Mouse (Mus musculus): Measurements from ENCODE around the gene Btbd9. TPM values are rescaled to one million over a fixed set of nuclear protein-coding genes. Genes with fewer than 3 reads are reported as not detected.

Btbd9 gene
- polyA plus RNA-seq, 1 experiment, result 21.7 TPM

DNA sequence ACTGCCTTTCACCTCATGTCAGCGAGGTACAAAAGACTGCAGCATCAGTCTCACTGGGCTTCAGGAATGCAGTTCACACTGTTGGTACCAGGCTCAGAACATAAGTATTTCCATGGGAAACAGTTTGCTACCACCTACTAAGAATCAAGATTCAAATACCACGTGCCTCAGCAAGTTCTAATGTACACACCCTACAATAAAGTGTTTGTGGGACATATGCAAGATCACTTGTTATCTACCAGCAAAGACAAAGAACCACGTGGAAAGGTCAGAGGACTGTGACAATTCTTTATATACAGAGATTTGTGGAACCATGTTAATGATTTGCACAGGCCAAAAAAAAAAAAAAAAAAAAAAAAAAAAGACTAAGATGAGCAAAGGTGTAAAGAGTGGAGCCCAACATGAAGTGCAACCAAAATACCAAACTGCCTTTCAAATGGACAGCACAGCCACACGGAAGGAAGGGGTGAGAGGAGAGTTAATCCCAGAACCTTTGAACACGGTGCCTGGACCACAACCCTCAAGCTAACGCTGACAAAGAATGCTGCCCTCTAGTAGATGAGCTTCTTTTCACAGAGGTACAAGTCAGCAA lies 12.7 kb downstream of the Btbd9 start:
- WGBS, result 84% methylated on average over 6 of the region's 6 CpGs
- no peak overlapping the region for H3K4me3 ChIP-seq (ENCODE audit: extremely low read depth, insufficient read depth, insufficient read length)
- H3K27me3 ChIP-seq (ENCODE audit: control insufficient read depth, insufficient read depth, low read length), result no peaks in the 10 kb centered on the region
- no peak for TF ChIP-seq CTCF (IDR thresholded peaks at IDR 0.05; ENCODE audit: extremely low read depth, insufficient read depth, insufficient read length, insufficient replicate concordance)
- no peak for TF ChIP-seq POLR2A (IDR thresholded peaks at IDR 0.05; ENCODE audit: low read depth, low read length)
- no peak overlapping the region for H3K27ac ChIP-seq (ENCODE audit: insufficient read depth, low read length)
- DNase-seq (ENCODE audit: low read depth in 1 of 2, low spot score in 2 of 2), result no peak
- H3K36me3 ChIP-seq (ENCODE audit: control insufficient read depth, insufficient read depth, low read length), result no peaks in the 10 kb centered on the region
- no peaks in the 10 kb centered on the region for H3K4me1 ChIP-seq (ENCODE audit: control insufficient read depth, insufficient read depth, insufficient read length)

GRCm38 (mm10) chr17:30562770-30563169 lies 13.5 kb downstream of the Btbd9 start:
- TF ChIP-seq CTCF (IDR thresholded peaks at IDR 0.05; ENCODE audit: extremely low read depth, insufficient read depth, insufficient read length, insufficient replicate concordance) (no peak), POLR2A (IDR thresholded peaks at IDR 0.05; ENCODE audit: low read depth, low read length) (no peak)
- Histone ChIP-seq H3K4me3 (ENCODE audit: extremely low read depth, insufficient read depth, insufficient read length) (no peak overlapping the region), H3K4me1 (ENCODE audit: control insufficient read depth, insufficient read depth, insufficient read length) (no peaks in the 10 kb centered on the region), H3K36me3 (ENCODE audit: control insufficient read depth, insufficient read depth, low read length) (no peaks in the 10 kb centered on the region), H3K27ac (ENCODE audit: insufficient read depth, low read length) (no peak overlapping the region), H3K27me3 (ENCODE audit: control insufficient read depth, insufficient read depth, low read length) (no peaks in the 10 kb centered on the region)
- 91% methylated on average over 2 of the region's 2 CpGs for WGBS
- DNase-seq (ENCODE audit: low read depth in 1 of 2, low spot score in 2 of 2), result no peak

- H3K36me3 ChIP-seq (ENCODE audit: control insufficient read depth, insufficient read depth, low read length), result no peaks in the 10 kb centered on the region
- WGBS, result 17% methylated on average over 3 of the region's 3 CpGs
- H3K27ac ChIP-seq (ENCODE audit: insufficient read depth, low read length), result no peak overlapping the region
- DNase-seq (ENCODE audit: low read depth in 1 of 2, low spot score in 2 of 2), result peak; percentile 66 to 85
- TF ChIP-seq CTCF (IDR thresholded peaks at IDR 0.05; ENCODE audit: extremely low read depth, insufficient read depth, insufficient read length, insufficient replicate concordance) (peak; percentile 68; the same call in 1 of the 2 replicates), POLR2A (IDR thresholded peaks at IDR 0.05; ENCODE audit: low read depth, low read length) (no peak)
- no peaks in the 10 kb centered on the region for H3K27me3 ChIP-seq (ENCODE audit: control insufficient read depth, insufficient read depth, low read length)
- H3K4me1 ChIP-seq (ENCODE audit: control insufficient read depth, insufficient read depth, insufficient read length), result no peaks in the 10 kb centered on the region
- no peak overlapping the region for H3K4me3 ChIP-seq (ENCODE audit: extremely low read depth, insufficient read depth, insufficient read length)
Measured at GRCm38 (mm10) chr17:30559536-30559935, 16.8 kb downstream of the Btbd9 start.

DNA sequence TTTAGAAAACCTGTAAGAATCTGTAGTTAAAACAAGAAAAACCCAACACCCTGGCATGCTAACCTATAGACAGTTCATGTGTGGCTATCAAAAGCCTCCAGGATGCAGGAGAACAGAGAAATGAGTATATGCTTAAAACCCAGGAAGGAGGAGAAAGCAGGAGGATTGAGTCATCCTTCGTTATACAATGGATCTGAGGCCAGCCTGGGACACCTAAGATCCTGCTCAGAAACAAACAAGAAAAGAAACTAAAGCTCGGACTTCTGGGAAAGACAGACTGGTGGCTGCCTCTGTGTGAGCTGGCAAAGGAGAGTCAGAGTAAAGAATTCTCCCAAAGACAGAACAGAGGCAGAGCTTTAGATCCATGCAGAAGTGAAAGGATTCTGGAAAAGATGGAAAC lies 17.7 kb downstream of the Btbd9 start:
- Histone ChIP-seq H3K27me3 (ENCODE audit: control insufficient read depth, insufficient read depth, low read length) (no peaks in the 10 kb centered on the region), H3K4me1 (ENCODE audit: control insufficient read depth, insufficient read depth, insufficient read length) (no peaks in the 10 kb centered on the region), H3K4me3 (ENCODE audit: extremely low read depth, insufficient read depth, insufficient read length) (no peak overlapping the region), H3K36me3 (ENCODE audit: control insufficient read depth, insufficient read depth, low read length) (no peaks in the 10 kb centered on the region), H3K27ac (ENCODE audit: insufficient read depth, low read length) (no peak overlapping the region)
- WGBS, result 91% methylated on average over 2 of the region's 2 CpGs
- no peak for DNase-seq (ENCODE audit: low read depth in 1 of 2, low spot score in 2 of 2)
- TF ChIP-seq POLR2A (IDR thresholded peaks at IDR 0.05; ENCODE audit: low read depth, low read length) (no peak), CTCF (IDR thresholded peaks at IDR 0.05; ENCODE audit: extremely low read depth, insufficient read depth, insufficient read length, insufficient replicate concordance) (no peak)

GRCm38 (mm10) chr17:30556512-30556911 lies 19.8 kb downstream of the Btbd9 start:
- 89% methylated on average over 3 of the region's 3 CpGs for WGBS
- no peak for DNase-seq (ENCODE audit: low read depth in 1 of 2, low spot score in 2 of 2)
- H3K4me1 ChIP-seq (ENCODE audit: control insufficient read depth, insufficient read depth, insufficient read length), result no peaks in the 10 kb centered on the region
- no peak for TF ChIP-seq CTCF (IDR thresholded peaks at IDR 0.05; ENCODE audit: extremely low read depth, insufficient read depth, insufficient read length, insufficient replicate concordance)
- no peak for TF ChIP-seq POLR2A (IDR thresholded peaks at IDR 0.05; ENCODE audit: low read depth, low read length)
- no peaks in the 10 kb centered on the region for H3K36me3 ChIP-seq (ENCODE audit: control insufficient read depth, insufficient read depth, low read length)
- no peak overlapping the region for H3K27ac ChIP-seq (ENCODE audit: insufficient read depth, low read length)
- no peak overlapping the region for H3K4me3 ChIP-seq (ENCODE audit: extremely low read depth, insufficient read depth, insufficient read length)
- no peaks in the 10 kb centered on the region for H3K27me3 ChIP-seq (ENCODE audit: control insufficient read depth, insufficient read depth, low read length)

GRCm38 (mm10) chr17:30553027-30553937 lies 23.0 kb downstream of the Btbd9 start:
- no peaks in the 10 kb centered on the region for H3K27me3 ChIP-seq (ENCODE audit: control insufficient read depth, insufficient read depth, low read length)
- no peak for DNase-seq (ENCODE audit: low read depth in 1 of 2, low spot score in 2 of 2)
- no peaks in the 10 kb centered on the region for H3K36me3 ChIP-seq (ENCODE audit: control insufficient read depth, insufficient read depth, low read length)
- TF ChIP-seq POLR2A (IDR thresholded peaks at IDR 0.05; ENCODE audit: low read depth, low read length) (no peak), CTCF (IDR thresholded peaks at IDR 0.05; ENCODE audit: extremely low read depth, insufficient read depth, insufficient read length, insufficient replicate concordance) (no peak)
- no peak overlapping the region for H3K4me3 ChIP-seq (ENCODE audit: extremely low read depth, insufficient read depth, insufficient read length)
- no peak overlapping the region for H3K27ac ChIP-seq (ENCODE audit: insufficient read depth, low read length)
- no peaks in the 10 kb centered on the region for H3K4me1 ChIP-seq (ENCODE audit: control insufficient read depth, insufficient read depth, insufficient read length)
- 84% methylated on average over 4 of the region's 4 CpGs for WGBS

- 88% methylated on average over 1 of the region's 1 CpGs for WGBS
- TF ChIP-seq CTCF (IDR thresholded peaks at IDR 0.05; ENCODE audit: extremely low read depth, insufficient read depth, insufficient read length, insufficient replicate concordance) (no peak), POLR2A (IDR thresholded peaks at IDR 0.05; ENCODE audit: low read depth, low read length) (no peak)
Measured at GRCm38 (mm10) chr17:30550774-30551107, 25.5 kb downstream of the Btbd9 start.

More at GRCm38 (mm10) chr17:30550774-30551107, 25.5 kb downstream of the Btbd9 start:
- no peak for DNase-seq (ENCODE audit: low read depth in 1 of 2, low spot score in 2 of 2)
- Histone ChIP-seq H3K4me1 (ENCODE audit: control insufficient read depth, insufficient read depth, insufficient read length) (no peaks in the 10 kb centered on the region), H3K36me3 (ENCODE audit: control insufficient read depth, insufficient read depth, low read length) (no peaks in the 10 kb centered on the region), H3K27me3 (ENCODE audit: control insufficient read depth, insufficient read depth, low read length) (no peaks in the 10 kb centered on the region), H3K27ac (ENCODE audit: insufficient read depth, low read length) (no peak overlapping the region), H3K4me3 (ENCODE audit: extremely low read depth, insufficient read depth, insufficient read length) (no peak overlapping the region)
